Mouse (Mus musculus) cerebellum, adult 2 months (tissue): Measurements from ENCODE around the gene Lta. TPM values are rescaled to one million over a fixed set of nuclear protein-coding genes. Genes with fewer than 3 reads are reported as not detected.

Experiments used
- DNase-seq, 2 experiments: peaks; one replicate each; pipeline ENCODE4 v3.0.0; 2021
- H3K27ac ChIP-seq: fragments of 200-500 bp; 2 replicates; pipeline ENCODE4 v1.5.1; 2012; ENCODE audit warnings: low read length, control low read depth, inconsistent platforms; ENCODE audit not compliant: insufficient read depth
- H3K27me3 ChIP-seq: fragments of 200-500 bp; 2 replicates; pipeline ENCODE4 v1.6.1; 2012; ENCODE audit warnings: inconsistent platforms, mild to moderate bottlenecking, low read length, moderate library complexity; ENCODE audit not compliant: control insufficient read depth, insufficient read depth
- H3K4me1 ChIP-seq: fragments of 200-500 bp; 2 replicates; pipeline ENCODE4 v1.6.1; 2011; ENCODE audit warnings: low read length; ENCODE audit not compliant: control insufficient read depth, insufficient read depth
- H3K4me3 ChIP-seq: fragments of 200-500 bp; replicated peaks from 2 replicates; pipeline ENCODE3; 2011; ENCODE audit warnings: mild to moderate bottlenecking, low read depth, low read length, control low read depth; ENCODE audit not compliant: insufficient read depth
- CTCF ChIP-seq: fragments of 200-500 bp; IDR thresholded peaks from 2 replicates; pipeline ENCODE4 v1.5.1; 2011; ENCODE audit warnings: low read depth, mild to moderate bottlenecking, control low read depth, low read length, moderate library complexity, borderline replicate concordance; ENCODE audit not compliant: insufficient read depth
- POLR2A ChIP-seq: fragments of 200-500 bp; IDR thresholded peaks from 2 replicates; pipeline ENCODE4 v1.6.1; 2011; ENCODE audit warnings: low read length, control low read depth, borderline replicate concordance; ENCODE audit not compliant: insufficient read depth
- WGBS: fragments of 180-500 bp; shearing (Covaris S2); methylation state at CpG from one replicate; pipeline ENCODE4 v1.1.7; 2018; 5-methylcytosine and 5-hydroxymethylcytosine counted together
- polyA plus RNA-seq: library from polyadenylated mRNA; depleted of rRNA; stranded (reverse); fragments of >200 nt; gene quantifications from 2 replicates; pipeline ENCODE4 v1.2.3, GENCODE M21; 2012

Lta gene
- polyA plus RNA-seq, 1 experiment, result 0.11 TPM

DNA sequence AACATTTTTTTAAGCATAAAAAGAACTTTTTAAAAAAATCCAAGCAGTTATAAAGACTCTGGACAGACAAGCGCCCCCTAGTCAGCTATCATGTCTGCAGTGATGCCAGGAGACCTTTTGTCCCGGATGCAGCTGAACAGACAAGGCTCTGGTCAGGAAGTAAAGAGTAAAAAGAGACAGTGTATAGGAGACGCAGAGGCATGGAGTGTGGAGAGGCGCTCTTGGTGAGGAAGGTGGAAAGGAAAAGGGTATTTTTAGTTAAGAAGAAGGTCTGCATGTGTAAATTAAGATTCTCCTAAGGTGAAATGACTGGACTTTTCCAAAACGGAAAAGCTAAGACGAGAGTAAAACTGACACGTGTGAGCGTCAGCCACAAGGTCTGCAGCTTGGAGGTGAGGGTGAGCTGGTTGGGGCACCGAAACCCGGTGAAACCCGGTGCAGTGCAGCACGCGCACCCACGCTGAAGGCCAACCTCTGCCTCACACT, 21.5 kb upstream of the Lta start:
- Histone ChIP-seq H3K4me3 (no peak overlapping the region), H3K27ac (no peak overlapping the region), H3K4me1 (peaks cover 4% of the 10 kb centered on the region; the same call in 1 of the 2 replicates), H3K27me3 (no peaks in the 10 kb centered on the region)
- TF ChIP-seq CTCF (no peak), POLR2A (no peak)
- 86% methylated on average over 14 of the region's 14 CpGs for WGBS
- DNase-seq, result no peak

DNA sequence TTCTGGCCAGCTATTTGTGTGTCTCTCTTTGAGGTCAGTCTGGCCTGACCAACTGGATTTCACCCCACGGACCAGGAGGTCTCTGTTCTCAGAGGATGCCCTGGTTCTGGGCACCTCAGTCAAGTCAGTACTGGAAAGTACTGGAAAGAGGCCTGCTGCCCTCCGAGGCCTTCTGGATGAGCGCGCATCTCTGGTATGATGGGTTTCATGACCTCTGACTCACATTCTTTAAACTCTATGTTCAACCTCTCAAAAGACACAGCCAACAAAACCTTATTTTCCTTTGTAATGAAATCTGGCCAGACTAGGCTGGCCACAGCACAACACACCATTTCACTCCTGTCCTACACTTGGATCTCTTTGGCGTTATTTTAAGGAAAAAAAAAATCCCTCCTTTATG, 20.3 kb upstream of the Lta start:
- no peaks in the 10 kb centered on the region for H3K27me3 ChIP-seq

DNA sequence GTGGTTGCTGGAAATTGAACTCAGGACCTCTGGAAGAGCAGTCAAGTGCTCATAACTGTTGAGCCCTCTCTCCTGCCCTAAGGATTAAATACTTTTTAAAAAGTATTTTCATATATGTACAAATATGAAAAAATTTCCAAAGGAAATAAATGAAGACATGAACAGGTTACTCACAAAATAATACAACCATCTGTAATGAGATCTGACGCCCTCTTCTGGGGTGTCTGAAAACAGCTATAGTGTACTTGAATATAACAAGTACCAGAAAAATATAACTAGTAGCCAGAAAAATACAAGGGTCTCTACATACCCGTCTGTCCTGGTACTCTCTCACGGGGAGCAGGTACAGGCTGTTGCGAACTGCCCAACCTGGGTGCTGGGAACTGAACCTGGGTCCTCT, 19.5 kb upstream of the Lta start:
- no peak for DNase-seq
- Histone ChIP-seq H3K4me3 (no peak overlapping the region), H3K4me1 (peaks cover 10% of the 10 kb centered on the region), H3K27ac (no peak overlapping the region), H3K27me3 (no peaks in the 10 kb centered on the region)
- TF ChIP-seq POLR2A, result no peak
- TF ChIP-seq CTCF, result no peak
- 96% methylated on average over 4 of the region's 4 CpGs for WGBS

More for the DNA sequence above, 20.3 kb upstream of the Lta start:
- Histone ChIP-seq H3K27ac (no peak overlapping the region), H3K4me1 (peaks cover 4% of the 10 kb centered on the region; the same call in 1 of the 2 replicates), H3K4me3 (no peak overlapping the region)
- no peak for DNase-seq
- TF ChIP-seq POLR2A (no peak), CTCF (no peak)
- WGBS, result 93% methylated on average over 5 of the region's 5 CpGs

DNA sequence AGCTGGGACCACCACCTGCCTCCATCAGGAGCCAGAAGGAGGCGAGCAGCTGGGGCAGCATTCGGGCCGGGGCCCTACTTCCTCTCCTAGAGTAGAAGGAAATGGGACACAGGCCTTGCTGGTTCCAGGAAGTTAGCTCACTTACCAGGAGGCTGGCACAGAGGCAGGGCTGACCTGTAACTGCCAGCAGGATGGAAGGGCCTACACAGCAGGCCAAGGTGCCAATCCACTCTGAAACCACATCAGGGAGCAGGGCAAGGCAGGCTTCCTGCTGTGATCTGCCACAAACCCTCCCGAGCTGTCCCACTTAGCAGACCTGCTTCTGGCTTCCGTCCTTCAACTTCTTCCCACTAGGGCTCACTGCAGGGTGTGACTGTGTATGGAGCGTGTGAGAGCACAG, 17.1 kb upstream of the Lta start:
- TF ChIP-seq POLR2A, result no peak
- TF ChIP-seq CTCF, result no peak
- H3K4me3 ChIP-seq, result no peak overlapping the region
- WGBS, result 16% methylated on average over 6 of the region's 6 CpGs
- DNase-seq, result no peak
- H3K27me3 ChIP-seq, result no peaks in the 10 kb centered on the region
- peaks cover 15% of the 10 kb centered on the region for H3K4me1 ChIP-seq
- H3K27ac ChIP-seq, result no peak overlapping the region; the same call in 1 of the 2 replicates

DNA sequence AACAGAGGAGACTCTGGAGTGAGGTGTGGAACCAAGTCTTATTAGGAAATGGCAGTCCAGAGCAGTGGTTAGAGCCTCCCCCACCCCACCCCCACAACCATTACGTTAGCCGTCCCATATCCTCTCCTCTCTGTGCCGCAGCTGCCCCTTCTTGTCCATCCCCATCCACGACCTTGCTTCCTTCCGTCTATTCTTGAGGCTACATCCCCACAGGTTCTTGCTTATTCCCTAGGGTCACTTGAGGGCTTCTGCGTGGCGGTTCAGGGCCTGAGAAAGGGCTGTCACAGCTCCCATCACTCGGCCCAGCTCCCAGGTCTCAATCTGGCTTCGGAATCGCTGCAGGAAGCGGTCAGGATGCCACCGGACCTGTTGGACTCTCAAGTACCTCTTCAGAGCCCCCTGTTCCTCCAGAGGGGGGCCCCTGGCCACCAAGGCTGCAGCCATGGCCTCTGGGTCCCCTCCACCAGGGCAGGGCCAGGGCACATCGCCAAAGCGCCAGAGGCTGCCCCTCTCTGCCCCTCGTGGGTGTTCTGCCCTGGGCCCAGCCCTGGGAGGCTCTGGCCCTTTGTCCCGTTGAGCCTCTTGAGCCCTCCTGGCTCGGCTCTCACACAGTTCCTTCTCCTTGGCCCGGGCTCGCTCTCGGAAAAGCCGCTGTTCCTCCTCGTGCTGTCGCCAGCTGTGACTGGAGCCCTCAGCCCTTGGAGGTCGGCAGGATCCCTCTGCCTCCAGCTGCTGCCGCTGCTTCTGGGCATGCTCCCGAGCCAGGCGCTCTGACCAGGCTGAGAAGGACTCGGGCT, 15.2 kb upstream of the Lta start, which contains the start of gene Gm16181:
Gm16181 (plus strand) TSS at position 679 of the 797 bp plus-strand sequence.
- H3K4me3 ChIP-seq, result no peak within 1 kb of the TSS
- no peaks in the 10 kb centered on the region for H3K27me3 ChIP-seq
- 66% methylated on average over 28 of the region's 28 CpGs for WGBS
- peak within 1 kb of the TSS; percentile 46; the same call in 1 of the 2 replicates for H3K27ac ChIP-seq
- DNase-seq, result no peak
- no peak for TF ChIP-seq POLR2A
- no peak for TF ChIP-seq CTCF
- H3K4me1 ChIP-seq, result peaks cover 15% of the 10 kb centered on the region

DNA sequence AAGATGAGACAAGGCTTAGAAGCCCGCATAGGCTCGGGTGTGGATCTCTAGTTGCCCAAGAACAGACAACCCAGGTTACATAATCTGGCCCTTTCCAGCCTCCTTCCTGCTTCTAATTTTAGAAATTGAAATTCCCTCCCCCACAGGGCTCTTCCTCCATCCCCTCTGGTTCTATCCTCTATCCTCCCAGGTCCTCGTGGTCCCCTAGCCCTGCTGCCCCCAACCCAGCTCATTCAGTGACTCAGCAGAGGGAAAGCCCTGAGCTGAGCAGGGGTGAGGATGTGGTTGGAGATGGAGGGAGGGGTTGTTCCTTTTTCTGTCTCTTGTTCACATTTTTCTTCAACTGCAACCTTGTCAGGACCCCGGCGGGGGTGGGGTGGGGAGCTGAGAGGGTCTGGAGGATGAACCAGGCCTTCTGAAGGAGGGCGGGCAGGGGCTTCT, 14.5 kb upstream of the Lta start:
- Histone ChIP-seq H3K27ac (peak overlapping the region; percentile 46; the same call in 1 of the 2 replicates), H3K4me1 (peaks cover 15% of the 10 kb centered on the region), H3K4me3 (no peak overlapping the region), H3K27me3 (no peaks in the 10 kb centered on the region)
- 49% methylated on average over 6 of the region's 6 CpGs for WGBS
- DNase-seq, result peak in 1 of 2 experiments; percentile 36
- no peak for TF ChIP-seq POLR2A
- no peak for TF ChIP-seq CTCF

DNA sequence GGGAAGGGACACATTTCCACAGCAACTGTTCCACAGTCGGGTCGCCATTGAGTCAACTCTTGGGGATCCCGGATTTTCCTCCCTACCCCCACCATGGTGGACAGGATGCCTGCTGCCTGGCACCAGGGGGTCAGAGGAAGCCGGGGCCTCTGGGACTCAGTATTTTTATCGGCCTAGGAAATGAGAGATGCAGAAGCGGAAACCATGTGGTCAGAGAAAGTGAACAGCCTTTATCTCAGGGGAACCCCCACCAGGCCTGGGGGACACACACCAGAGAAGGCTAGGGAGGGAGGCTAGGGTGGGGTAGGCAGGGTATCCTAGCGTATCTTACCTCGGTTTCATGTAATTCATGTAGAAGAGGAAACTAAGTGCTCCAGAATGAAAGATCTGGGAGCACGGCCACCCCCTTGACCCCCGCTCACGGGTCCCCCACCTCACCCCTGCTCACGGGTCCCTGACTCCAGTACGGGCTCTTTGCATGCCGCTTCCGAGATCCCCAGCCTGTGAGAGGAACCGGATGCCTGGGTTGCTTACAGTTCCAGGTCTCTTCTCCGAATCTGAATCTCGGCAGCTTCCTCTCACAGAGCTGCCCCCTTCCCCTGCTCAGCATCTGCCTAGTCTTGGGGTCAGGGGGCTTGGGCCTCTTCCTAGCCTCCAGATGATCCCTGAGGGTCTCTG, 13.5 kb upstream of the Lta start:
- peaks cover 15% of the 10 kb centered on the region for H3K4me1 ChIP-seq
- WGBS, result 83% methylated on average over 18 of the region's 18 CpGs
- no peak for DNase-seq
- TF ChIP-seq CTCF, result no peak
- TF ChIP-seq POLR2A, result no peak
- H3K4me3 ChIP-seq, result no peak overlapping the region
- H3K27ac ChIP-seq, result no peak overlapping the region
- H3K27me3 ChIP-seq, result no peaks in the 10 kb centered on the region

DNA sequence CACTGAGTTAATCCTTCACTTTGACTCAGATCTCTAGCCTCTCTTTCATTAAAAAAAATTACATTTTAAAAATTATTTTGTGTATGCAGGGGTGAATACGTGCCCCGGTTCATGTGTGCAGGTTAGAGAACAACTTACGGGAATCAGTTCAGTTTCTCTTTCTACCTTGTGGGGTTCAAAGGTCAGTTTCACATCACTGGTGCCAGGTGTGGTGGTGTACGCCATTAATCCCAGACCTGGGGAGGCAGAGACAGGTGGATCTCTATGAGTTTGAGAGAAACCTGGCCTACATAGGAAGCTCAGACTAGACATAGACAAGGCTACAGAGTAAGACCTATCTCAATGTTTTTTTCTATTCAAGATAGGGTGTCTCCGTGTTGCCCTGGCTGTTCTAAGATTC, 7.9 kb upstream of the Lta start:
- Histone ChIP-seq H3K27me3 (no peaks in the 10 kb centered on the region), H3K4me3 (no peak overlapping the region), H3K27ac (no peak overlapping the region), H3K4me1 (no peaks in the 10 kb centered on the region)
- 93% methylated on average over 5 of the region's 5 CpGs for WGBS
- TF ChIP-seq CTCF (no peak), POLR2A (no peak)
- no peak for DNase-seq
